ENCODE assay signal across 28 mouse cellular contexts in the genomic region with DNA sequence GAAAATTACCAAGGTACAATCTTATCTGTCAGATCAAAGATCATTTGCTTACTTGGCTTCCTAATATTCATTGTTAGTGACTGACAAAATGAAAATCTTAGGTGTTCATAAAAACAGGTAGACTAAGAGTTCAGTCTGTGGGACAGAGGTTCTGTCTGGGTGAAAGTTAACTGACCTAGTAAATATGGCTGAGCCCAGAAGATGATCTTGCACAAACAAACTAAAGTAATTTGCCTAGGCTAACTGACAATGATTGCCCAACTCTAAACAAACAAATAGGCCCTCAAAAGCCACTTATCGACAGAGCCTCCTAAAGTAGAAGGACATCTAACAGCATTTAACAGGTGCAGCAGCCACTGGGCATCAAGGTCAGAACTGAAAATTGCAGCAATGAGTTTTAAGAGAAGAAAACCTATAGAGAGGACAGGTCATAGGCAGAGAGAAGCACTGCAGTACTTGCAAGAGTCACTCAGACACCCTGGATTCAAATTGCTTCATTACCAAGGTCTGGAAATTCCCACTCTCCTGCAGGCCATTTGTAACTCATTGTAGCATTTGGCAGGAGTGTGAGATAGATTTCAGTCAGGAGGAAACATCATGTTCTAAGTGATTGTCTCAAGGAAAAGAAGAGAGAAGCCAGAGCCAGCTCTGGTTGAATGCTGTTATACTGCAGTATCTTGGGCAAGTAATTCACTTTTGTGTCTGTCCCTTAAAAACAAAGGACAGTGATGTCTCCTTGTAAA.
DNase-seq lines count a peak whose midpoint lies in the region; ATAC-seq and TF ChIP-seq lines count a peak whose summit lies in the region.
"Had no signal": no experiment of that assay in that cellular context is flagged by ENCODE, and none has a peak within 500 bp of the region (broad histone marks: within the 10 kb centered on the region; RNA-seq: fewer than 3 reads in every experiment).

No protein-coding gene starts in this region.

- H3K9ac ChIP-seq in liver, postnatal 0 days (replicated peaks), result no peak overlapping the region
- H3K9ac ChIP-seq in liver, embryonic 11.5 days (ENCODE audit: low read depth, low read length), result no peak overlapping the region
- H3K9ac ChIP-seq: embryonic facial prominence, embryonic 13.5 days; forebrain, postnatal 0 days; hindbrain, embryonic 13.5 days; intestine, embryonic 15.5 days had no signal

- 53% methylated on average over 1 of the region's 1 CpGs for WGBS in liver, postnatal 0 days (ENCODE audit: insufficient replicate concordance)
- WGBS in liver, embryonic 11.5 days, result 72% methylated on average over 1 of the region's 1 CpGs
- 82% methylated on average over 1 of the region's 1 CpGs for WGBS in forebrain, embryonic 10.5 days

- H3K27ac ChIP-seq in liver, postnatal 0 days (ENCODE audit: low read depth), result no peak overlapping the region
- no peak overlapping the region for H3K27ac ChIP-seq in liver, embryonic 11.5 days (ENCODE audit: low read depth, low read length)
- no peak overlapping the region for H3K27ac ChIP-seq in forebrain, embryonic 10.5 days
- H3K27ac ChIP-seq: embryonic facial prominence, embryonic 10.5 days; embryonic facial prominence, embryonic 13.5 days; hindbrain, embryonic 13.5 days; intestine, embryonic 15.5 days had no signal

- no peak overlapping the region for H3K4me3 ChIP-seq in liver, postnatal 0 days (ENCODE audit: low read depth, low read length)
- H3K4me3 ChIP-seq in liver, embryonic 11.5 days (ENCODE audit: low read depth, low read length), result no peak overlapping the region
- no peak overlapping the region for H3K4me3 ChIP-seq in forebrain, embryonic 10.5 days
- H3K4me3 ChIP-seq: embryonic facial prominence, embryonic 10.5 days; embryonic facial prominence, embryonic 13.5 days; erythroblast, embryonic 14.5 days; hindbrain, embryonic 13.5 days; intestine, embryonic 15.5 days had no signal

- ATAC-seq in liver, postnatal 0 days, result peak; percentile 63; the same call in 1 of the 2 replicates
- ATAC-seq in liver, embryonic 11.5 days (replicated peaks; ENCODE audit: low FRiP score), result no peak
- ATAC-seq: CD4-positive, CD25-positive, alpha-beta regulatory T cell, adult 4 months; forebrain, embryonic 14.5 days; forebrain, postnatal 0 days; hindbrain, embryonic 16.5 days; intestine, embryonic 15.5 days; Patski had no signal

- no peak for DNase-seq in liver, postnatal 0 days
- DNase-seq in liver, embryonic 11.5 days (ENCODE audit: low spot score), result no peak
- peak; percentile 40 for DNase-seq in Muller cell, postnatal 12 days (ENCODE audit: inconsistent ontology term)
- DNase-seq in fat pad, adult 2 months (ENCODE audit: extremely low read depth, low read depth, low spot score), result peak; percentile 76
- DNase-seq in yolk sac, embryonic 10.5 days (ENCODE audit: low spot score), result peak; percentile 5
- no peak for DNase-seq in kidney, adult 8-10 months
- DNase-seq in forebrain, embryonic 10.5 days (ENCODE audit: extremely low spot score, low spot score), result no peak
- DNase-seq: adrenal gland, postnatal 10 days; adrenal gland, postnatal 36 days; cerebellum, adult 11 months; cerebellum, adult 2 months; cerebellum, adult 9-11 months; cerebellum, postnatal 25 days; embryo, embryonic 11 days; forebrain, postnatal 0 days; gastrocnemius, postnatal 10 days; gastrocnemius, postnatal 36 days; heart, adult 11 months had no signal

- H3K36me3 ChIP-seq in liver, postnatal 0 days (replicated peaks; ENCODE audit: insufficient read depth, low read length), result no peaks in the 10 kb centered on the region
- no peaks in the 10 kb centered on the region for H3K36me3 ChIP-seq in liver, embryonic 11.5 days (ENCODE audit: control insufficient read depth, insufficient read depth, low read length)
- H3K36me3 ChIP-seq in forebrain, embryonic 10.5 days (replicated peaks), result no peaks in the 10 kb centered on the region
- H3K36me3 ChIP-seq: embryonic facial prominence, embryonic 10.5 days; embryonic facial prominence, embryonic 13.5 days; hindbrain, embryonic 13.5 days; intestine, embryonic 15.5 days had no signal

- no peak for TF ChIP-seq CTCF in liver, postnatal 0 days (IDR thresholded peaks at IDR 0.05; ENCODE audit: low read depth)

- no peaks in the 10 kb centered on the region for H3K4me1 ChIP-seq in liver, postnatal 0 days (ENCODE audit: insufficient read depth)
- H3K4me1 ChIP-seq in liver, embryonic 11.5 days (replicated peaks; ENCODE audit: control insufficient read depth, insufficient read depth, low read length), result no peaks in the 10 kb centered on the region
- peaks cover 6% of the 10 kb centered on the region for H3K4me1 ChIP-seq in forebrain, embryonic 10.5 days
- H3K4me1 ChIP-seq: embryonic facial prominence, embryonic 10.5 days; embryonic facial prominence, embryonic 13.5 days; hindbrain, embryonic 13.5 days; intestine, embryonic 15.5 days had no signal

- no peak overlapping the region for H3K4me2 ChIP-seq in liver, postnatal 0 days (ENCODE audit: low read depth, low read length)
- no peak overlapping the region for H3K4me2 ChIP-seq in liver, embryonic 11.5 days
- H3K4me2 ChIP-seq: embryonic facial prominence, embryonic 13.5 days; heart, embryonic 11.5 days; hindbrain, embryonic 13.5 days; intestine, embryonic 15.5 days had no signal

- H3K27me3 ChIP-seq in liver, postnatal 0 days (ENCODE audit: insufficient read depth, low read length), result no peaks in the 10 kb centered on the region
- no peaks in the 10 kb centered on the region for H3K27me3 ChIP-seq in liver, embryonic 11.5 days (replicated peaks; ENCODE audit: control insufficient read depth, insufficient read depth, low read length)
- H3K27me3 ChIP-seq in forebrain, embryonic 10.5 days (ENCODE audit: poor library complexity, severe bottlenecking), result no peaks in the 10 kb centered on the region
- H3K27me3 ChIP-seq: embryonic facial prominence, embryonic 13.5 days; hindbrain, embryonic 13.5 days; intestine, embryonic 15.5 days; Patski had no signal

- H3K9me3 ChIP-seq in liver, postnatal 0 days (ENCODE audit: low read length), result no peaks in the 10 kb centered on the region
- no peaks in the 10 kb centered on the region for H3K9me3 ChIP-seq in liver, embryonic 11.5 days (ENCODE audit: control insufficient read depth, low read length)
- no peaks in the 10 kb centered on the region for H3K9me3 ChIP-seq in forebrain, embryonic 10.5 days
- H3K9me3 ChIP-seq: embryonic facial prominence, embryonic 10.5 days; embryonic facial prominence, embryonic 13.5 days; hindbrain, embryonic 13.5 days; intestine, embryonic 15.5 days had no signal

- TF ChIP-seq EP300 in liver, postnatal 0 days (IDR thresholded peaks at IDR 0.05; ENCODE audit: low read depth), result no peak

Comparison
In these comparisons a context has a peak if more than half of its experiments do, and no peak if none do; other contexts are left out.
1. DNase-seq: peak in Muller cell, postnatal 12 days (single experiment), fat pad, adult 2 months (single experiment) and yolk sac, embryonic 10.5 days (single experiment); none in liver, postnatal 0 days (single experiment), liver, embryonic 11.5 days (single experiment), kidney, adult 8-10 months (0 of 2) and forebrain, embryonic 10.5 days (single experiment).